14 mouse cellular contexts compared by ENCODE assay signal in the genomic region with DNA sequence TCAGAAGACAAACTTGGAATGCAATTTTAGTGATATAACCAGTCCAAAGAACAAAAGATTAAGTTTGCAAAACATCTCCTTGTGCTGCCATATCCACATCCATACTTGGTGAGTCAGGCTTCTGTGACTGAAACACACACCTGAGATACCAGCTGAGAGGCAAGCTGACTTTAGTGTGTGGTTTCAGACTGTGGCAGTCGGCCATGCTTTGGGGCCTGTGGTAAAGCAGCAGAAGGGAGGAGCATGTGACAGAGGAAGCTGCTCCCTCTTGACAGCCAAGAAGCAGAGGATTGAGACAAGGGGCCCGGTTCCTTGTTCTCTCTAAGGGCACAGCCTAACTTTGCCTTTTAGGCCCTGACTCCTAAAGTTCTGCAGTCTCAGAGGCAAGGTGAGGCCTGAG.
DNase-seq lines count a peak whose midpoint lies in the region; ATAC-seq and TF ChIP-seq lines count a peak whose summit lies in the region.
"Had no signal": no experiment of that assay in that cellular context is flagged by ENCODE, and none has a peak within 500 bp of the region (broad histone marks: within the 10 kb centered on the region; RNA-seq: fewer than 3 reads in every experiment).

No protein-coding gene starts in this region.

- H3K79me2 ChIP-seq in MEL (ENCODE audit: control insufficient read depth, insufficient read depth, low read length, poor library complexity), result no peaks in the 10 kb centered on the region

- TF ChIP-seq RAD21 in MEL (IDR thresholded peaks at IDR 0.05; ENCODE audit: low read depth, low read length), result no peak

- no peak for TF ChIP-seq EP300 in MEL (IDR thresholded peaks at IDR 0.05; ENCODE audit: low read depth in 1 of 2, low read length in 2 of 2)
- TF ChIP-seq EP300 in lung, postnatal 0 days (IDR thresholded peaks at IDR 0.05), result no peak

- no peaks in the 10 kb centered on the region for H3K36me3 ChIP-seq in MEL (ENCODE audit: control insufficient read depth in 1 of 2, insufficient read depth in 2 of 2, low read length in 2 of 2)
- H3K36me3 ChIP-seq in lung, postnatal 0 days (ENCODE audit: insufficient read depth, low read length), result no peaks in the 10 kb centered on the region
- no peaks in the 10 kb centered on the region for H3K36me3 ChIP-seq in hindbrain, embryonic 12.5 days
- H3K36me3 ChIP-seq: embryonic facial prominence, embryonic 15.5 days; midbrain, embryonic 12.5 days had no signal

- H3K27me3 ChIP-seq in MEL (ENCODE audit: control insufficient read depth in 1 of 2, insufficient read depth in 2 of 2, low read length in 2 of 2), result peaks cover 7 to 8% of the 10 kb centered on the region in 2 experiments
- no peaks in the 10 kb centered on the region for H3K27me3 ChIP-seq in lung, postnatal 0 days (replicated peaks; ENCODE audit: insufficient read depth, low read length)
- no peaks in the 10 kb centered on the region for H3K27me3 ChIP-seq in hindbrain, embryonic 12.5 days
- H3K27me3 ChIP-seq: embryonic facial prominence, embryonic 15.5 days; midbrain, embryonic 12.5 days had no signal

- no peak for TF ChIP-seq CTCF in MEL (IDR thresholded peaks at IDR 0.05 in 2 of 3, conservative IDR thresholded peaks at IDR 0.05 in 1 of 3; ENCODE audit: control insufficient read depth in 1 of 3, insufficient read depth in 1 of 3, low read depth in 2 of 3, low read length in 3 of 3, poor library complexity in 1 of 3, severe bottlenecking in 1 of 3)
- no peak for TF ChIP-seq CTCF in lung, postnatal 0 days (IDR thresholded peaks at IDR 0.05)

- no peak overlapping the region for H3K4me3 ChIP-seq in MEL (ENCODE audit: control insufficient read depth in 1 of 2, insufficient read depth in 1 of 2, low read depth in 2 of 2, low read length in 2 of 2)
- no peak overlapping the region for H3K4me3 ChIP-seq in lung, postnatal 0 days (ENCODE audit: low read depth, low read length)
- no peak overlapping the region for H3K4me3 ChIP-seq in hindbrain, embryonic 12.5 days
- H3K4me3 ChIP-seq: embryonic facial prominence, embryonic 15.5 days; midbrain, embryonic 12.5 days had no signal

- no peak for TF ChIP-seq POLR2A in MEL (IDR thresholded peaks at IDR 0.05; ENCODE audit: control insufficient read depth in 1 of 2, insufficient read depth in 1 of 2, low read depth in 1 of 2, low read length in 2 of 2, poor library complexity in 1 of 2)

- ATAC-seq in lung, postnatal 0 days, result no peak
- no peak for ATAC-seq in hindbrain, embryonic 12.5 days (ENCODE audit: low FRiP score)
- ATAC-seq: activated CD4-positive, CD25-positive, alpha-beta regulatory T cell, adult 4 months; hindbrain, postnatal 0 days had no signal

- H3K27ac ChIP-seq in MEL (ENCODE audit: control insufficient read depth, low read depth, low read length), result no peak overlapping the region
- H3K27ac ChIP-seq in lung, postnatal 0 days (ENCODE audit: low read length), result no peak overlapping the region
- H3K27ac ChIP-seq in hindbrain, embryonic 12.5 days, result no peak overlapping the region
- H3K27ac ChIP-seq: embryonic facial prominence, embryonic 15.5 days; hindbrain, postnatal 0 days; kidney, postnatal 0 days; liver, embryonic 14.5 days; midbrain, embryonic 12.5 days had no signal

- peak; percentile 17 for DNase-seq in layer of hippocampus, adult 9-10 months (ENCODE audit: low spot score)
- no peak for DNase-seq in layer of hippocampus, postnatal 25 days (ENCODE audit: extremely low spot score in 1 of 2, low spot score in 1 of 2)
- DNase-seq in MEL (ENCODE audit: low read depth, low spot score), result peak; percentile 24
- DNase-seq in cerebellum, adult 8-10 months, result peak; percentile 11
- DNase-seq in lung, postnatal 0 days (ENCODE audit: low spot score), result peak; percentile 41
- DNase-seq in urinary bladder, adult 2 months (ENCODE audit: low spot score), result no peak
- no peak for DNase-seq in frontal cortex, postnatal 10 days (ENCODE audit: low spot score in 2 of 2)

- H3K4me2 ChIP-seq in lung, postnatal 0 days (replicated peaks; ENCODE audit: low read depth, low read length), result no peak overlapping the region
- H3K4me2 ChIP-seq in hindbrain, embryonic 12.5 days (replicated peaks), result no peak overlapping the region
- H3K4me2 ChIP-seq: embryonic facial prominence, embryonic 15.5 days; midbrain, embryonic 12.5 days had no signal

- no peak overlapping the region for H3K9ac ChIP-seq in MEL (ENCODE audit: control insufficient read depth, low read depth, low read length, poor library complexity, severe bottlenecking)
- H3K9ac ChIP-seq in lung, postnatal 0 days (replicated peaks; ENCODE audit: low read depth), result no peak overlapping the region
- H3K9ac ChIP-seq in hindbrain, embryonic 12.5 days, result no peak overlapping the region
- H3K9ac ChIP-seq: embryonic facial prominence, embryonic 15.5 days; liver, embryonic 14.5 days; midbrain, embryonic 12.5 days had no signal

- no peaks in the 10 kb centered on the region for H3K4me1 ChIP-seq in MEL (ENCODE audit: control insufficient read depth in 1 of 2, insufficient read depth in 2 of 2, low read length in 2 of 2)
- no peaks in the 10 kb centered on the region for H3K4me1 ChIP-seq in lung, postnatal 0 days (ENCODE audit: insufficient read depth, low read depth, low read length)
- no peaks in the 10 kb centered on the region for H3K4me1 ChIP-seq in hindbrain, embryonic 12.5 days
- H3K4me1 ChIP-seq: embryonic facial prominence, embryonic 15.5 days; midbrain, embryonic 12.5 days had no signal

- WGBS in lung, postnatal 0 days, result 41% methylated on average over 2 of the region's 2 CpGs
- 60% methylated on average over 2 of the region's 2 CpGs for WGBS in hindbrain, embryonic 12.5 days

- H3K9me3 ChIP-seq in MEL (replicated peaks; ENCODE audit: insufficient read depth, low read length), result no peaks in the 10 kb centered on the region
- H3K9me3 ChIP-seq in lung, postnatal 0 days (ENCODE audit: low read length), result no peaks in the 10 kb centered on the region
- H3K9me3 ChIP-seq in hindbrain, embryonic 12.5 days (replicated peaks), result no peaks in the 10 kb centered on the region
- H3K9me3 ChIP-seq: embryonic facial prominence, embryonic 15.5 days; midbrain, embryonic 12.5 days had no signal

TF ChIP-seq in MEL, 35 proteins besides CTCF, POLR2A, EP300 and RAD21:
- TF ChIP-seq GABPA (IDR thresholded peaks at IDR 0.05; ENCODE audit: low read depth, low read length) (no peak), JUND (IDR thresholded peaks at IDR 0.05; ENCODE audit: low read depth, low read length) (no peak), ETS1 (IDR thresholded peaks at IDR 0.05; ENCODE audit: low read depth, low read length) (no peak), SMC3 (IDR thresholded peaks at IDR 0.05; ENCODE audit: low read depth, low read length) (no peak)

Comparison
In these comparisons a context has a peak if more than half of its experiments do, and no peak if none do; other contexts are left out.
1. DNase-seq: peak in layer of hippocampus, adult 9-10 months (single experiment), MEL (single experiment), cerebellum, adult 8-10 months (single experiment) and lung, postnatal 0 days (single experiment); none in layer of hippocampus, postnatal 25 days (0 of 2), urinary bladder, adult 2 months (single experiment) and frontal cortex, postnatal 10 days (0 of 2).